Mouse (Mus musculus) heart, embryonic 15.5 days (tissue): Measurements from ENCODE around the gene Faiml. TPM values are rescaled to one million over a fixed set of nuclear protein-coding genes. Genes with fewer than 3 reads are reported as not detected.

Source experiments
- polyA plus RNA-seq: library from polyadenylated mRNA; unstranded; fragments of >200 nt; fragmentation: Nextera tagmentation; extraction: Ambion mirVana; gene quantifications from 2 replicates; pipeline ENCODE4 v1.2.1, GENCODE M21; 2015

Gene Faiml
- polyA plus RNA-seq, 1 experiment from 2014 or later: not detected

Other genes starting within 250 kb of the Faiml start
- 0.10 TPM in 1 of 2 replicates, not detected in the other for gene Gm1123, start 201.5 kb downstream of the Faiml start, polyA plus RNA-seq
- 1.4 TPM in 2 replicates for gene Pik3cb, start 96.6 kb downstream of the Faiml start, polyA plus RNA-seq
- gene Cep70, start 6.1 kb upstream of the Faiml start, polyA plus RNA-seq: 20.9 and 22.7 TPM in 2 replicates
- 0.21 and 0.28 TPM in 2 replicates for gene Esyt3, start 121.3 kb upstream of the Faiml start, polyA plus RNA-seq
- gene Mras, start 200.1 kb upstream of the Faiml start, polyA plus RNA-seq: 14.4 and 14.9 TPM in 2 replicates
- 0.11 and 0.13 TPM in 2 replicates for gene Nme9, start 214.2 kb upstream of the Faiml start, polyA plus RNA-seq